Comparison of ENCODE assay signal across 8 mouse cellular contexts in the genomic region with DNA sequence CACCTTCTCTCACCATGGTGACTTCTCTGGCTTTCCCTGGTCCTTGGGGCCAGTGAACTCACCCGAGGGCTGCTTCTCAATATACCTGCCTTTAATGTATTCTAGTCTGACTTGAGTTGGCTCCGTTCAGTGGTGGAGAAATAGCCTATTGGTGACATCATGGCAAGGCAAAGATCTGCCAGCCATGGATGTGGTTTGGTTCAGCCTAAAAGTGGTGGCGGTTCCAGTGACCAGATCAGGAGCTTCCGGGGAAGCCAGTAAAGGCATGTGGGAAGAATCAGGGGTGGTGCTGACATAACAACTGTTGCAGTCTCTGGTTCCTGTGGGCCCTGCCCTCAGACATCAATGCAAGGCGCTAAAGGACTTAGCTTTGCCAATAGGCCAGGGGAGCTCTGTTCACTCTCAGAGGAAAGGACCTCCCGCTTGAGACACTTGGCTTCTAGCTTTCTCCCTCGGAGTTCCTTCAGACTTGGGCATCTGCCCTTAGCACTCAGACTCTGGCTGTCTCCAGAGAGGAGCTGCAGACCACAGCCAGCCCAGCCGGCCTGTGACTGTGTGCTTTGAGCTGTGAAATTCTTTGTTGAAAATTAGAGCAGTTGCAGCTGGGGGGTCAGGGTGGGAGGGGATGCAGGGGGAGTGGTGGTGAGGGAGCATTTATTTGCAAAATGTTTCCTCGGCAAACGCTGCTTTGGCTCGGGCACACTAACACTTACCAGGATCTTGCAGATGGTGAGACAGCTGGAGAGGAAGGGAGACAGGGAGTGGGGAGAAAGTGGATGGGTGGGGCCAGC. TPM values are rescaled to one million over a fixed set of nuclear protein-coding genes. Genes with fewer than 3 reads are reported as not detected.
DNase-seq lines count a peak whose midpoint lies in the region; ATAC-seq lines count a peak whose summit lies in the region.

No protein-coding gene starts in this region.

- no peaks in the 10 kb centered on the region for H3K36me3 ChIP-seq in midbrain, embryonic 12.5 days
- no peaks in the 10 kb centered on the region for H3K36me3 ChIP-seq in midbrain, embryonic 11.5 days (ENCODE audit: control insufficient read depth, insufficient read depth, low read length)
- no peaks in the 10 kb centered on the region for H3K36me3 ChIP-seq in embryonic facial prominence, embryonic 11.5 days (replicated peaks; ENCODE audit: control insufficient read depth, insufficient read depth, low read depth, low read length)
- no peaks in the 10 kb centered on the region for H3K36me3 ChIP-seq in hindbrain, embryonic 13.5 days

- no peak overlapping the region for H3K4me3 ChIP-seq in midbrain, embryonic 12.5 days
- no peak overlapping the region for H3K4me3 ChIP-seq in midbrain, embryonic 11.5 days (ENCODE audit: low read depth, low read length)
- H3K4me3 ChIP-seq in embryonic facial prominence, embryonic 11.5 days (ENCODE audit: low read depth, low read length) = no peak overlapping the region
- H3K4me3 ChIP-seq in hindbrain, embryonic 13.5 days = no peak overlapping the region

- 0 out of 2 replicates have a peak overlapping the region, but pooled peaks have one; percentile 11 for H3K27ac ChIP-seq in midbrain, embryonic 12.5 days (replicated peaks)
- H3K27ac ChIP-seq in midbrain, embryonic 11.5 days (ENCODE audit: low read depth, low read length) = no peak overlapping the region
- H3K27ac ChIP-seq in embryonic facial prominence, embryonic 11.5 days (replicated peaks; ENCODE audit: low read depth, low read length) = no peak overlapping the region
- peak overlapping the region; percentile 52 for H3K27ac ChIP-seq in hindbrain, embryonic 13.5 days

- no peaks in the 10 kb centered on the region for H3K9me3 ChIP-seq in midbrain, embryonic 12.5 days
- no peaks in the 10 kb centered on the region for H3K9me3 ChIP-seq in midbrain, embryonic 11.5 days (ENCODE audit: control insufficient read depth, low read length)
- H3K9me3 ChIP-seq in embryonic facial prominence, embryonic 11.5 days (replicated peaks; ENCODE audit: control insufficient read depth, low read length) = no peaks in the 10 kb centered on the region
- no peaks in the 10 kb centered on the region for H3K9me3 ChIP-seq in hindbrain, embryonic 13.5 days

- H3K4me1 ChIP-seq in midbrain, embryonic 12.5 days = peaks cover 67% of the 10 kb centered on the region
- peaks cover 13% of the 10 kb centered on the region for H3K4me1 ChIP-seq in midbrain, embryonic 11.5 days (ENCODE audit: control insufficient read depth, insufficient read depth, low read length)
- H3K4me1 ChIP-seq in embryonic facial prominence, embryonic 11.5 days (ENCODE audit: control insufficient read depth, insufficient read depth, low read length) = no peaks in the 10 kb centered on the region
- peaks cover 70% of the 10 kb centered on the region for H3K4me1 ChIP-seq in hindbrain, embryonic 13.5 days (replicated peaks)

- no peak for DNase-seq in midbrain, embryonic 11.5 days (ENCODE audit: low spot score, missing footprints)
- DNase-seq in embryonic facial prominence, embryonic 11.5 days (ENCODE audit: low spot score) = no peak
- peak; percentile 44 to 86 for DNase-seq in lung, postnatal 4 days
- no peak for DNase-seq in cerebellum, adult 8-10 months
- no peak for DNase-seq in gastrocnemius, postnatal 25 days
- no peak for DNase-seq in layer of hippocampus, postnatal 10 days (ENCODE audit: low spot score in 2 of 2)

- H3K9ac ChIP-seq in midbrain, embryonic 12.5 days (replicated peaks) = no peak overlapping the region
- no peak overlapping the region for H3K9ac ChIP-seq in midbrain, embryonic 11.5 days (ENCODE audit: low read length)
- peak overlapping the region; percentile 6; the same call in 1 of the 2 replicates for H3K9ac ChIP-seq in embryonic facial prominence, embryonic 11.5 days (replicated peaks; ENCODE audit: low read length)
- H3K9ac ChIP-seq in hindbrain, embryonic 13.5 days = peak overlapping the region; percentile 13; the same call in 1 of the 2 replicates

- ATAC-seq in midbrain, embryonic 12.5 days (ENCODE audit: low FRiP score, low read depth) = no peak
- no peak for ATAC-seq in midbrain, embryonic 11.5 days (ENCODE audit: low FRiP score)
- no peak for ATAC-seq in embryonic facial prominence, embryonic 11.5 days (replicated peaks; ENCODE audit: insufficient number of reproducible peaks, low FRiP score, low TSS enrichment, low read depth)
- no peak; the same call in 1 of the 2 replicates for ATAC-seq in hindbrain, embryonic 13.5 days (ENCODE audit: low FRiP score)

- peaks cover 13% of the 10 kb centered on the region for H3K27me3 ChIP-seq in midbrain, embryonic 12.5 days
- H3K27me3 ChIP-seq in midbrain, embryonic 11.5 days (ENCODE audit: control insufficient read depth, insufficient read depth, low read length) = no peaks in the 10 kb centered on the region; the same call in 1 of the 2 replicates
- H3K27me3 ChIP-seq in embryonic facial prominence, embryonic 11.5 days (ENCODE audit: control insufficient read depth, insufficient read depth, low read length) = no peaks in the 10 kb centered on the region; the same call in 1 of the 2 replicates
- H3K27me3 ChIP-seq in hindbrain, embryonic 13.5 days = peaks cover 12% of the 10 kb centered on the region

- 38% methylated on average over 11 of the region's 11 CpGs for WGBS in midbrain, embryonic 12.5 days
- 40% methylated on average over 11 of the region's 11 CpGs for WGBS in midbrain, embryonic 11.5 days
- WGBS in embryonic facial prominence, embryonic 11.5 days = 45% methylated on average over 11 of the region's 11 CpGs
- 40% methylated on average over 11 of the region's 11 CpGs for WGBS in hindbrain, embryonic 13.5 days

- no peak overlapping the region for H3K4me2 ChIP-seq in midbrain, embryonic 12.5 days (replicated peaks)
- no peak overlapping the region for H3K4me2 ChIP-seq in midbrain, embryonic 11.5 days
- no peak overlapping the region for H3K4me2 ChIP-seq in embryonic facial prominence, embryonic 11.5 days (ENCODE audit: low read depth, low read length)
- H3K4me2 ChIP-seq in hindbrain, embryonic 13.5 days = 0 out of 2 replicates have a peak overlapping the region, but pooled peaks have one; percentile 6

RNA-seq across cellular contexts. Expression of a gene that starts 6.3 kb away (rescaled TPM):
- 2.3 and 2.5 TPM in 2 replicates for polyA plus RNA-seq in midbrain, embryonic 12.5 days (2016; fragmentation: Nextera tagmentation; extraction: Ambion mirVana)
- 0.97 and 1.2 TPM in 2 replicates for polyA plus RNA-seq in midbrain, embryonic 11.5 days (2014; fragmentation: Nextera tagmentation; extraction: Ambion mirVana)
- polyA plus RNA-seq in embryonic facial prominence, embryonic 11.5 days (2014; fragmentation: Nextera tagmentation; extraction: Ambion mirVana) = 0.86 and 1.4 TPM in 2 replicates
- 1.8 and 2.0 TPM in 2 replicates for polyA plus RNA-seq in hindbrain, embryonic 13.5 days (2015; fragmentation: Nextera tagmentation; extraction: Ambion mirVana)
- under 1 TPM; 0.26 to 0.51 TPM for total RNA-seq in gastrocnemius, postnatal 25 days (2021)
- 1 to 10 TPM; 2.5 to 3.3 TPM for total RNA-seq in layer of hippocampus, postnatal 10 days (2021)

Comparison
In these comparisons a context has a peak if more than half of its experiments do, and no peak if none do; other contexts are left out.
1. H3K27ac ChIP-seq: peak in midbrain, embryonic 12.5 days (single experiment) and hindbrain, embryonic 13.5 days (single experiment); none in midbrain, embryonic 11.5 days (single experiment) and embryonic facial prominence, embryonic 11.5 days (single experiment).
2. H3K9ac ChIP-seq: peak in embryonic facial prominence, embryonic 11.5 days (single experiment) and hindbrain, embryonic 13.5 days (single experiment); none in midbrain, embryonic 12.5 days (single experiment) and midbrain, embryonic 11.5 days (single experiment).
3. DNase-seq: peak in lung, postnatal 4 days (2 of 2); none in midbrain, embryonic 11.5 days (single experiment), embryonic facial prominence, embryonic 11.5 days (single experiment), cerebellum, adult 8-10 months (single experiment), gastrocnemius, postnatal 25 days (single experiment) and layer of hippocampus, postnatal 10 days (0 of 2).